Mouse (Mus musculus) lung, adult 2 months (tissue): ENCODE data around the gene Dpf3.

Source experiments
- CTCF ChIP-seq: fragments of 200-500 bp; IDR thresholded peaks from 2 replicates; pipeline ENCODE4 v1.5.1; 2011; ENCODE audit warnings: mild to moderate bottlenecking, low read length, control low read depth; ENCODE audit not compliant: insufficient read depth
- POLR2A ChIP-seq: fragments of 200-500 bp; IDR thresholded peaks from 2 replicates; pipeline ENCODE4 v1.6.1; 2011; ENCODE audit warnings: low read depth, mild to moderate bottlenecking, control low read depth, low read length, borderline replicate concordance; ENCODE audit errors: extremely low read depth

- no peak for TF ChIP-seq CTCF
- no peak for TF ChIP-seq POLR2A
These were observed 256.3 kb downstream of the Dpf3 start for GRCm38 (mm10) chr12:83231258-83231657.
